Mouse (Mus musculus) MEL (cell line): ENCODE results near the gene Zfp462. TPM values are rescaled to one million over a fixed set of nuclear protein-coding genes. Genes with fewer than 3 reads are reported as not detected.

Experiments
- DNase-seq: peaks from one replicate; pipeline ENCODE4 v3.0.0; 2011; ENCODE audit warnings: low read depth, low spot score
- H3K27ac ChIP-seq: 2 replicates; pipeline ENCODE4 v1.5.1; 2012; ENCODE audit warnings: low read depth, mild to moderate bottlenecking, control low read depth, low read length, moderate library complexity; ENCODE audit not compliant: control insufficient read depth
- H3K27me3 ChIP-seq, 2 experiments: fragments of 150-350 bp in 1 of 2; sonication (generic) in 1 of 2; 2 replicates each; pipeline ENCODE4 v1.6.1; 2012; ENCODE audit warnings: low read length in 2 of 2, mild to moderate bottlenecking in 2 of 2, improper control_type of control experiment in 1 of 2, moderate library complexity in 1 of 2; ENCODE audit not compliant: insufficient read depth in 2 of 2, control insufficient read depth in 1 of 2
- H3K36me3 ChIP-seq, 2 experiments: 2 replicates each; pipeline ENCODE4 v1.6.1; 2012 to 2014; ENCODE audit warnings: low read length in 2 of 2, improper control_type of control experiment in 1 of 2, inconsistent platforms in 1 of 2, mild to moderate bottlenecking in 1 of 2; ENCODE audit not compliant: insufficient read depth in 2 of 2, control insufficient read depth in 1 of 2
- H3K4me1 ChIP-seq, 2 experiments: fragments of 150-350 bp in 1 of 2; sonication (generic) in 1 of 2; 2 replicates each; pipeline ENCODE4 v1.6.1; 2012; ENCODE audit warnings: low read length in 2 of 2, improper control_type of control experiment in 1 of 2, mild to moderate bottlenecking in 1 of 2; ENCODE audit not compliant: insufficient read depth in 2 of 2, control insufficient read depth in 1 of 2
- H3K4me3 ChIP-seq, 2 experiments: fragments of 150-350 bp in 1 of 2; sonication (generic) in 1 of 2; 2 replicates each; pipeline ENCODE4 v1.5.1; 2012; ENCODE audit warnings: low read depth in 2 of 2, low read length in 2 of 2, mild to moderate bottlenecking in 2 of 2, moderate library complexity in 2 of 2, control low read depth in 1 of 2, improper control_type of control experiment in 1 of 2; ENCODE audit not compliant: control insufficient read depth in 1 of 2, insufficient read depth in 1 of 2
- H3K79me2 ChIP-seq: 2 replicates; pipeline ENCODE4 v1.6.1; 2012; ENCODE audit warnings: mild to moderate bottlenecking, low read length, moderate library complexity; ENCODE audit not compliant: control insufficient read depth, poor library complexity, insufficient read depth
- H3K9ac ChIP-seq: 2 replicates; pipeline ENCODE4 v1.6.1; 2012; ENCODE audit warnings: low read depth, mild to moderate bottlenecking, control low read depth, low read length, moderate library complexity; ENCODE audit not compliant: control insufficient read depth, poor library complexity, severe bottlenecking
- H3K9me3 ChIP-seq: fragments of 150-350 bp; sonication (generic); replicated peaks from 2 replicates; pipeline ENCODE4 v1.6.1; 2012; ENCODE audit warnings: mild to moderate bottlenecking, low read length, improper control_type of control experiment, moderate library complexity; ENCODE audit not compliant: insufficient read depth
- CHD1 ChIP-seq: IDR thresholded peaks from 2 replicates; pipeline ENCODE4 v1.6.1; 2012; ENCODE audit warnings: low read depth, mild to moderate bottlenecking, inconsistent platforms, low read length, improper control_type of control experiment
- CHD2 ChIP-seq: IDR thresholded peaks from 2 replicates; pipeline ENCODE4 v1.6.1; 2011; ENCODE audit warnings: low read length, improper control_type of control experiment
- CTCF ChIP-seq, 3 experiments: IDR thresholded peaks in 2 of 3; conservative IDR thresholded peaks in 1 of 3; 2 replicates each; pipeline ENCODE4 v1.5.1; 2011 to 2012; ENCODE audit warnings: low read length in 3 of 3, low read depth in 2 of 3, mild to moderate bottlenecking in 2 of 3, improper control_type of control experiment in 1 of 3, inconsistent platforms in 1 of 3, mixed read lengths in 1 of 3, moderate library complexity in 1 of 3; ENCODE audit not compliant: control insufficient read depth in 1 of 3, insufficient read depth in 1 of 3, poor library complexity in 1 of 3, severe bottlenecking in 1 of 3
- EP300 ChIP-seq, 2 experiments: IDR thresholded peaks; 2 replicates each; pipeline ENCODE4 v1.6.1; 2011; ENCODE audit warnings: improper control_type of control experiment in 2 of 2, low read length in 2 of 2, low read depth in 1 of 2, mild to moderate bottlenecking in 1 of 2
- ETS1 ChIP-seq: IDR thresholded peaks from 2 replicates; pipeline ENCODE4 v1.6.1; 2012; ENCODE audit warnings: low read depth, mild to moderate bottlenecking, inconsistent platforms, low read length, improper control_type of control experiment, moderate library complexity
- HCFC1 ChIP-seq: IDR thresholded peaks from 2 replicates; pipeline ENCODE4 v1.6.1; 2012; ENCODE audit warnings: low read depth, mild to moderate bottlenecking, inconsistent platforms, low read length, improper control_type of control experiment, moderate library complexity
- MAX ChIP-seq: IDR thresholded peaks from 2 replicates; pipeline ENCODE4 v1.6.1; 2011; ENCODE audit warnings: low read length, improper control_type of control experiment
- MAZ ChIP-seq: IDR thresholded peaks from 2 replicates; pipeline ENCODE4 v1.6.1; 2012; ENCODE audit warnings: low read depth, mild to moderate bottlenecking, inconsistent platforms, low read length, improper control_type of control experiment
- MXI1 ChIP-seq: IDR thresholded peaks from 2 replicates; pipeline ENCODE4 v1.6.1; 2011; ENCODE audit warnings: mild to moderate bottlenecking, low read depth, low read length, improper control_type of control experiment
- MYB ChIP-seq: IDR thresholded peaks from 2 replicates; pipeline ENCODE4 v1.6.1; 2011; ENCODE audit warnings: mild to moderate bottlenecking, low read depth, low read length, improper control_type of control experiment
- MYC ChIP-seq: IDR thresholded peaks from 2 replicates; pipeline ENCODE4 v1.6.1; 2011; ENCODE audit warnings: low read depth, mild to moderate bottlenecking, low read length, improper control_type of control experiment, moderate library complexity
- NELFE ChIP-seq: IDR thresholded peaks from 2 replicates; pipeline ENCODE4 v1.6.1; 2011; ENCODE audit warnings: low read depth, low read length, improper control_type of control experiment
- RAD21 ChIP-seq: IDR thresholded peaks from 2 replicates; pipeline ENCODE4 v1.6.1; 2011; ENCODE audit warnings: mild to moderate bottlenecking, low read depth, low read length, improper control_type of control experiment
- SMC3 ChIP-seq: IDR thresholded peaks from 2 replicates; pipeline ENCODE4 v1.6.1; 2011; ENCODE audit warnings: low read depth, low read length, improper control_type of control experiment
- TBP ChIP-seq: IDR thresholded peaks from 2 replicates; pipeline ENCODE4 v1.8.0; 2011; ENCODE audit warnings: low read depth, low read length, improper control_type of control experiment
- TCF12 ChIP-seq: IDR thresholded peaks from 2 replicates; pipeline ENCODE4 v1.6.1; 2014; ENCODE audit warnings: low read depth, mild to moderate bottlenecking, inconsistent platforms, low read length, improper control_type of control experiment, moderate library complexity
- USF1 ChIP-seq: IDR thresholded peaks from 2 replicates; pipeline ENCODE4 v1.6.1; 2014; ENCODE audit warnings: low read depth, mild to moderate bottlenecking, inconsistent platforms, low read length, improper control_type of control experiment, moderate library complexity
- USF2 ChIP-seq, 2 experiments: IDR thresholded peaks; 2 replicates each; pipeline ENCODE4 v1.6.1; 2011 to 2012; ENCODE audit warnings: improper control_type of control experiment in 2 of 2, low read length in 2 of 2, borderline replicate concordance in 1 of 2, inconsistent platforms in 1 of 2, low read depth in 1 of 2, mild to moderate bottlenecking in 1 of 2; ENCODE audit not compliant: insufficient read depth in 1 of 2
- ZC3H11A ChIP-seq: IDR thresholded peaks from 2 replicates; pipeline ENCODE4 v1.6.1; 2012; ENCODE audit warnings: low read depth, mild to moderate bottlenecking, inconsistent platforms, low read length, improper control_type of control experiment
- ZMIZ1 ChIP-seq: IDR thresholded peaks from 2 replicates; pipeline ENCODE4 v1.6.1; 2012; ENCODE audit warnings: low read depth, mild to moderate bottlenecking, inconsistent platforms, low read length, improper control_type of control experiment, moderate library complexity
- ZNF384 ChIP-seq: IDR thresholded peaks from 2 replicates; pipeline ENCODE4 v1.6.1; 2012; ENCODE audit warnings: low read depth, mild to moderate bottlenecking, inconsistent platforms, low read length, improper control_type of control experiment
- polyA plus RNA-seq, 2 experiments: library from polyadenylated mRNA; stranded (reverse) in 1 of 2; unstranded in 1 of 2; fragments of >175 nt in 1 of 2; fragments of >200 nt in 1 of 2; gene quantifications; 2 replicates each; pipeline versions ENCODE4 v1.2.1 to v1.2.4; 2012; ENCODE audit warnings: low replicate concordance in 2 of 2, low read depth in 1 of 2; ENCODE audit not compliant: insufficient read length in 2 of 2, insufficient read depth in 1 of 2, missing spikeins in 1 of 2
- total RNA-seq: library from RNA; depleted of rRNA; stranded (reverse); fragments of 300-350 nt; gene quantifications from 2 replicates; pipeline ENCODE4 v1.2.3, GENCODE M21; 2012

The Zfp462 gene
- total and polyA plus RNA-seq, 3 experiments, result not detected

DNA sequence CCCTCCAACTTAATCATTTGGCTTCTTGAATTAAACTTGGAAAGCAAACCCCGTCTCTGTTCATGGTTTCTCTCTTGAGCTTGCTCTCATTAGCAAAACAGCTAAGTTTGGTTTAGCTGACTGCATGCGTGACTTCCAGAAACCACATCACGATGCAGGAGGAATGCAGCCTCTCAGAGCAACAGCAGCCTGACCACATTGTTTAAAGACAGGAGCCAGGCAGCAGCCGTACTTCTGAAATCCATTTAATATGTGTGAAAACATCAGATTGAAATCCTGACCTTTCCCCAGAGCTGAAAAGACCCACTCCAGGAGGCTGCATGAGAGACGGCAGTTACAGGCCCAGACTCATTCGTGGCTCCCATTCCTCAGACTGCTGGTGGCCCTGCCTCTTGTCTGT, 144.1 kb downstream of the Zfp462 start:
- H3K27ac ChIP-seq, result no peak overlapping the region
- no peaks in the 10 kb centered on the region for H3K4me1 ChIP-seq
- H3K36me3 ChIP-seq, result no peaks in the 10 kb centered on the region
- no peaks in the 10 kb centered on the region for H3K79me2 ChIP-seq
- H3K9me3 ChIP-seq, result no peaks in the 10 kb centered on the region
- no peaks in the 10 kb centered on the region for H3K27me3 ChIP-seq
- TF ChIP-seq TCF12 (no peak), ZMIZ1 (no peak), USF2 (IDR thresholded peaks at IDR 0.05; ENCODE audit: borderline replicate concordance in 1 of 2, insufficient read depth in 1 of 2, low read depth in 1 of 2, low read length in 2 of 2) (no peak), MXI1 (no peak), USF1 (no peak), CTCF (IDR thresholded peaks at IDR 0.05 in 2 of 3, conservative IDR thresholded peaks at IDR 0.05 in 1 of 3; ENCODE audit: control insufficient read depth in 1 of 3, insufficient read depth in 1 of 3, low read depth in 2 of 3, low read length in 3 of 3, poor library complexity in 1 of 3, severe bottlenecking in 1 of 3) (no peak), ETS1 (no peak), MYB (no peak), MAX (no peak), SMC3 (no peak), ZNF384 (no peak), CHD2 (no peak)
- TF ChIP-seq, all 39 proteins: peak for 0
- no peak overlapping the region for H3K4me3 ChIP-seq
- no peak for DNase-seq
- no peak overlapping the region for H3K9ac ChIP-seq

DNA sequence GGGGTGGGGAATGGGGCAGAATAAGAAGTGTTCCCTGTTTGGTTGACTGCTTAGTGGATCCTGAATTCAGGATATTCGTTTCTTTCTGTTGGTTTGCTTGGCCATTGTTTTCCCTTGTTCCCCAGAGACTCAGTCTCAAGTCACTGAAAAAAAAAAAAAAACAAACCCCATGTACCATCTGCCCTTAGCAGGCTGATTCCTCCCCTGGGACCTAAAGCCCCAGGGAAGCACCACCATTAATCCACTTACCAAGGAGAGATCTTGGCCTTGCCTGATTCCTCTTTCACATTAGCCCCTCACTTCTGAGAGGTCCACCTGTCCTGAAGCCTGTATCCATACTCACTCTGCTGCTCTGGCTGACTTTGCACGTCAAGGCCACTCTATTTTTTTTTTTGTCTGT, 152.3 kb downstream of the Zfp462 start:
- no peak for DNase-seq
- no peaks in the 10 kb centered on the region for H3K27me3 ChIP-seq

More for the DNA sequence above, 152.3 kb downstream of the Zfp462 start:
- Histone ChIP-seq H3K79me2 (no peaks in the 10 kb centered on the region), H3K4me1 (peaks cover 0 to 5% of the 10 kb centered on the region in 2 experiments; a peak in 1 of 4 replicates), H3K9me3 (no peaks in the 10 kb centered on the region), H3K27ac (no peak overlapping the region), H3K36me3 (peaks cover 0 to 2% of the 10 kb centered on the region in 2 experiments; a peak in 2 of 4 replicates), H3K9ac (no peak overlapping the region), H3K4me3 (no peak overlapping the region)
- TF ChIP-seq CHD1, result no peak
- no peak for TF ChIP-seq USF1
- TF ChIP-seq ZC3H11A, result no peak
- no peak for TF ChIP-seq MAZ
- no peak for TF ChIP-seq USF2 (IDR thresholded peaks at IDR 0.05; ENCODE audit: borderline replicate concordance in 1 of 2, insufficient read depth in 1 of 2, low read depth in 1 of 2, low read length in 2 of 2)
- TF ChIP-seq MYC, result no peak
- TF ChIP-seq TBP, result no peak
- TF ChIP-seq EP300 (IDR thresholded peaks at IDR 0.05; ENCODE audit: low read depth in 1 of 2, low read length in 2 of 2), result no peak
- no peak for TF ChIP-seq RAD21
- no peak for TF ChIP-seq HCFC1
- TF ChIP-seq NELFE, result no peak
- TF ChIP-seq ETS1, result no peak
